Mouse (Mus musculus): ENCODE data around the gene Rtf2.

DNA sequence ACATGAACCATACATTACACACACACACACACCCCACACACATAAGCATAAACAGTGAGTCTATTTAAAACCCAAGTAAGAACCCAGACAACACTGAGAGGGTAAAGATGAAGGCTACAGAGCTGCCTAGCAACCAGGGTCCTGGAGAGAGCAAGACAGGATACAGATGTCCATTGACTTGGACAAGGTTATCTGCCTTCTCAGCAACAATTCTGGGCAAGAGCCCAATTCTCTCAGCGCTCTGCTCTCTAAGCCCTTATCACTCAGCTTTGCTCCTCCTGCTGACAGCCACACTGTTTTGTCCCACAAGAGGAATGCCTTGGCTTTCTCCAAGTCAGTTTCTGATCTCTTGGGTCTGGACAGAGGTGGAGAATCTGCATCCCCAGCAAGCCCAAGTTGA, 9.7 kb upstream of the Rtf2 start:
- TF ChIP-seq CTCF (IDR thresholded peaks at IDR 0.05) (peak; percentile 32; the same call in 1 of the 2 replicates), EP300 (IDR thresholded peaks at IDR 0.05) (no peak)
